Mouse (Mus musculus) ES-Bruce4 (cell line): ENCODE measurements around the gene Nhlrc4.

Experiments used
- CTCF ChIP-seq: IDR thresholded peaks from one replicate; pipeline ENCODE4 v1.8.1; 2011; ENCODE audit warnings: low read depth, low read length
- EP300 ChIP-seq: IDR thresholded peaks from 2 replicates; pipeline ENCODE4 v1.6.1; 2011; ENCODE audit warnings: low read depth, low read length; ENCODE audit not compliant: insufficient read depth
- POLR2A ChIP-seq: IDR thresholded peaks from one replicate; pipeline ENCODE4 v1.8.1; 2011; ENCODE audit warnings: low read length; ENCODE audit not compliant: insufficient read depth

- TF ChIP-seq POLR2A, result no peak
- no peak for TF ChIP-seq EP300
- TF ChIP-seq CTCF, result no peak
These were observed 48.9 kb downstream of the Nhlrc4 start for GRCm38 (mm10) chr17:25895891-25896290.
